Mouse (Mus musculus): ENCODE data around the gene Clk1.

DNA sequence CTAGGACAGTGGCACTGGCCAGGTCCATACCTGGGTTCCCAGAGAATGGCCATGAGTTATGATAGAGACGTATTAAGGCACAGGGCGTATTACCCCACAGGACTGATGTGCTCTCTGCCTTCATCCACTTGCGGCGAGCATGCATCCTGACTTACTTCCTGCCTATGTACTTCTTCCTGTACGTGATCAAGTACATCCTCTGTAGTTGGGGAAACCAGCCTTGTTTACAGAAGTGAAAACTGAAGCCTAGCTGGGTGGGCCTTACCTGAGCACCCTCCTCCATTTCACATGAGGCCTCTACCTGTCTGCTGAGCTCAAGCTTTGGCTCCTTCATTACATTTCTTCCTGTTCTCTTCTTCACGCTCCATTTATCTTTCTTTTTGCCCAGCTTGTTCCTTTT is 30.4 kb upstream of the Clk1 start:
- TF ChIP-seq CTCF (IDR thresholded peaks at IDR 0.05; ENCODE audit: low read depth) (no peak), EP300 (optimal IDR thresholded peaks at IDR 0.05) (no peak)
